Mouse (Mus musculus): Measurements from ENCODE around the gene Adamts18.

DNA sequence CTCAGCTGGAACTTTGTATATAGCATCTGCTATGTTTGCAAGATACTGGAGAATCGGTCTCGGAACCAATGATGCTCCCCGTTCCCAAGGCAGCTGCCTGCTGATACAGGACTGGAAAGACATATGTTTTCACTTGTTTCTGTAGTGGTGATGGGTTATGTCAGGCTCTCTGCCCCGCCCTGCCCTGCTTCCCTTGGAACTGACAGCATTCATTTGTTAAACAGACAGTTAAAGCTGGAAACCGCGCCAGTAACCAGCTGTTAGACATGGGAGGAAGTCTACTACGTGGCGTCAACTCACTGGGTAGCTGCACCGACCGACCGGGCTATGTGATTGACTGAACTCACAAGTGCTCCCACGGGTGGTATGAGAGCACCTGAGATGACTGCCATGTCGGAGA, 56.7 kb downstream of the Adamts18 start:
- TF ChIP-seq CTCF (IDR thresholded peaks at IDR 0.05; ENCODE audit: low read depth), result no peak
- TF ChIP-seq EP300 (optimal IDR thresholded peaks at IDR 0.05), result no peak

Data from stomach, postnatal 0 days (tissue).